Mouse (Mus musculus) limb, embryonic 11.5 days (tissue): Measurements from ENCODE around the gene M1ap. TPM values are rescaled to one million over a fixed set of nuclear protein-coding genes. Genes with fewer than 3 reads are reported as not detected.

Experiments
- ATAC-seq: fragments of 200-750 bp; cut with Nextera tagmentation; 2 replicates; pipeline ENCODE4 v1.8.0; 2017; ENCODE audit warnings: low read depth; ENCODE audit not compliant: insufficient number of reproducible peaks, low FRiP score, low TSS enrichment
- DNase-seq: peaks from one replicate; pipeline ENCODE4 v3.0.0-alpha.2; 2015; ENCODE audit warnings: low spot score
- H3K27ac ChIP-seq: fragments of 300-500 bp; sonication (generic); replicated peaks from 2 replicates; pipeline ENCODE4 v1.5.1; 2014; ENCODE audit warnings: low read depth, mild to moderate bottlenecking, low read length
- H3K27me3 ChIP-seq: fragments of 300-500 bp; sonication (generic); 2 replicates; pipeline ENCODE4 v1.6.1; 2014; ENCODE audit warnings: mild to moderate bottlenecking, low read length, mixed read lengths; ENCODE audit not compliant: control insufficient read depth, insufficient read depth
- H3K36me3 ChIP-seq: fragments of 300-500 bp; sonication (generic); 2 replicates; pipeline ENCODE4 v1.6.1; 2014; ENCODE audit warnings: mild to moderate bottlenecking, low read length, moderate library complexity, mixed read lengths; ENCODE audit not compliant: control insufficient read depth, insufficient read depth
- H3K4me1 ChIP-seq: fragments of 300-500 bp; sonication (generic); 2 replicates; pipeline ENCODE4 v1.6.1; 2014; ENCODE audit warnings: low read length, mixed read lengths; ENCODE audit not compliant: control insufficient read depth, insufficient read depth
- H3K4me2 ChIP-seq: fragments of 300-500 bp; sonication (generic); 2 replicates; pipeline ENCODE4 v1.6.1; 2014; ENCODE audit warnings: low read depth, mild to moderate bottlenecking, moderate library complexity; ENCODE audit not compliant: severe bottlenecking
- H3K4me3 ChIP-seq: fragments of 300-500 bp; sonication (generic); 2 replicates; pipeline ENCODE4 v1.5.1; 2014; ENCODE audit warnings: low read depth, low read length
- H3K9ac ChIP-seq: fragments of 300-500 bp; sonication (generic); 2 replicates; pipeline ENCODE4 v1.6.1; 2014; ENCODE audit warnings: mild to moderate bottlenecking, low read length
- H3K9me3 ChIP-seq: fragments of 300-500 bp; sonication (generic); 2 replicates; pipeline ENCODE4 v1.6.1; 2016; ENCODE audit warnings: low read length; ENCODE audit not compliant: control insufficient read depth
- WGBS: fragments of 180-500 bp; shearing (Covaris S2); extraction: QIAGEN DNeasy Blood & Tissue Kit; methylation state at CpG from one replicate; pipeline ENCODE4 v1.1.7; 2014; 5-methylcytosine and 5-hydroxymethylcytosine counted together
- polyA plus RNA-seq: library from polyadenylated mRNA; unstranded; fragments of >200 nt; fragmentation: Nextera tagmentation; extraction: Ambion mirVana; gene quantifications from 2 replicates; pipeline ENCODE4 v1.2.1, GENCODE M21; 2014

Gene M1ap
- polyA plus RNA-seq, 1 experiment from 2014 or later: 0.12 TPM

DNA sequence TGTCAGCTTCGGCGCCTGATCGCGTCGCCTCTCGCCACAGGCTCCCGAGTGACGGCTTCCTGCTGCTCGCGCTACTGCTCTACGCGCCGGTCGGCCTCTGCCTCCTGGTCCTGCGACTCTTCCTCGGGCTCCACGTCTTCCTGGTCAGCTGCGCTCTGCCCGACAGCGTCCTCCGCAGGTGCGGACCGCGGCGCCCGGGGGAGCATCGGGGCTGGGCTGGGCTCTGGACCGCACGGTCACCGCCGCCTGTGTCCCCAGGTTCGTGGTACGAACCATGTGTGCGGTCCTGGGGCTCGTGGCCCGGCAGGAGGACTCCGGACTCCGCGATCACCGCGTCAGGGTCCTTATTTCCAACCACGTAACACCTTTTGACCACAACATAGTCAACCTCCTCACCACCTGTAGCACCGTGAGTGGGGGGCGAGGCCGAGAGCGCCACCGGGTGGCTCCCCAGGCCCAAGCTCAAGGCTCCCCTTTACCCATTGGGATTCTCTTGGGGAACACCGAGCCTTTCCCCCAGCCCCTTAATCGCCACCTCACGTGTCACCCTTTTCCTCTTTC is 108.2 kb downstream of the M1ap start, which contains the start of gene Htra2:
Htra2 (minus strand) TSS at position 403 of the 561 bp plus-strand sequence.
- Histone ChIP-seq H3K27me3 (0 out of 2 replicates have a peak, but pooled peaks cover 2% of the 10 kb centered on the region), H3K36me3 (peaks cover 10% of the 10 kb centered on the region; the same call in 1 of the 2 replicates), H3K27ac (peak within 1 kb of the TSS; percentile 81), H3K9ac (peak within 1 kb of the TSS; percentile 94), H3K4me1 (peaks cover 14% of the 10 kb centered on the region), H3K4me3 (peak within 1 kb of the TSS; percentile 99), H3K9me3 (no peaks in the 10 kb centered on the region), H3K4me2 (peak within 1 kb of the TSS; percentile 92)
- WGBS: under 1% methylated on average over 50 of the region's 50 CpGs
- DNase-seq: peak; percentile 62
- ATAC-seq: peak; percentile 15

DNA sequence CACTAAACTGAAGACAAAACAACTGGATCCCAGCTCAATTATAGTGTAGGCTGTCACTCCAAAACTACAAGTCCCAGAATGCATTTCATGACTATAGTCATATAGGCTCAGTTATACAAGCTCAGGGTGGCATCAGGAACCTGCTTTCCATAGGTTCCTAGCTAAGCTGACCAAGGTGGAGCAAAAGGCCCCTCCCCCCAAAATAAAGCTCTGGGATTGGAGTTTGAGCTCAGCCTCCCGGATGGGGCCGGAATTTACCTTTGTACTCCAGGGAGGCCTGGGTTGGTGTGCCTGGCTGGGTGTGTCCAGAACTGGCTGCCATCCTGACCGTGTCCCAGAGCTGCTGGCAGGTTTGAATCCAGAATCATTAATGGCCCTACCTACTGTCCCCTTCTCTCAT is 111.1 kb downstream of the M1ap start, which contains the start of gene Dqx1:
Dqx1 (plus strand) TSS at position 55 of the 400 bp plus-strand sequence.
- peaks cover 11% of the 10 kb centered on the region for H3K27me3 ChIP-seq
- no peaks in the 10 kb centered on the region for H3K9me3 ChIP-seq
- DNase-seq: no peak
- WGBS: 43% methylated on average over 3 of the region's 3 CpGs
- ATAC-seq: no peak
- peaks cover 11% of the 10 kb centered on the region for H3K4me1 ChIP-seq
- no peak within 1 kb of the TSS for H3K4me2 ChIP-seq
- H3K36me3 ChIP-seq: peaks cover 5% of the 10 kb centered on the region; the same call in 1 of the 2 replicates
- no peak within 1 kb of the TSS for H3K4me3 ChIP-seq
- H3K27ac ChIP-seq: no peak within 1 kb of the TSS
- H3K9ac ChIP-seq: no peak within 1 kb of the TSS

DNA sequence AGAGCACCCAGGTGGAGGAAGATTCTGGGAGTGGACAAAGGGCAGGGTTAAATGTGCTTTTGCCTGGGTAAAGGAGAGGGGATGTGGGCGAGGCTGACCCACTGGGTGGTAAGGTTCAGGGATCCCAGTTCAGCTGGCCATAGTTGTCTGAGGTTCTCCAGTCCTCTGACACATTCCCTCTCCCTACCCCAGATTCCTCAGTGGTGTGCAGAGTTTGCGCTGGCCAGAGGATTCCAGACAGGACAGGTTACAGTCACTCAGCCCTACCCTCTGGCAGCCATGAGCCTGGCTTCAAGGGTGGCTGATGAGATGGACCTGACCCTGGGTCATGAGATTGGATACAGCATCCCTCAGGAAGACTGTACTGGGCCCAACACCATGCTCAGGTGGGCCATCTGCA is 112.0 kb downstream of the M1ap start:
- no peak overlapping the region for H3K27ac ChIP-seq
- H3K36me3 ChIP-seq: peaks cover 5% of the 10 kb centered on the region; the same call in 1 of the 2 replicates
- 85% methylated on average over 2 of the region's 2 CpGs for WGBS
- no peak overlapping the region for H3K4me2 ChIP-seq
- no peak for DNase-seq
- H3K4me1 ChIP-seq: peaks cover 7% of the 10 kb centered on the region
- no peak overlapping the region for H3K4me3 ChIP-seq
- H3K27me3 ChIP-seq: peaks cover 20% of the 10 kb centered on the region
- H3K9me3 ChIP-seq: no peaks in the 10 kb centered on the region
- H3K9ac ChIP-seq: no peak overlapping the region
- ATAC-seq: no peak

DNA sequence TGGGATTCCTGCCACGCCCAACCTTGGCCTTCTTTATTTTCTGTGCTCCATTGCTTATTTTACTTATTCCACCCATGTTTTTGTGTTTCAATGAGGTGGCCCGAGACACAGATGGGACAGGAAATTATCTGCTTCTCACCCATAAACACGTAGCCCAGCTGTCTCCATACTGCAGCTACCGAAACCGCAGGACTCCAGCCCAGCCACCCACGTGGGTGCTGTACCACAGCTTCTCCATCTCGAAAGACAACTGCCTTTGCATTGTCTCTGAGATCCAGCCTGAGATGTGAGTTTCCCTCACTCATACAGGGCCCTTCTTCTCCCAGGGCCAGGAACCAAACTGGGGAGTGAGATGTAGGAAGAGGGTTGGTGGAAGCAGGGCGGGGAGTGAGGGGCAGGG is 119.3 kb downstream of the M1ap start:
- 41% methylated on average over 8 of the region's 8 CpGs for WGBS

DNA sequence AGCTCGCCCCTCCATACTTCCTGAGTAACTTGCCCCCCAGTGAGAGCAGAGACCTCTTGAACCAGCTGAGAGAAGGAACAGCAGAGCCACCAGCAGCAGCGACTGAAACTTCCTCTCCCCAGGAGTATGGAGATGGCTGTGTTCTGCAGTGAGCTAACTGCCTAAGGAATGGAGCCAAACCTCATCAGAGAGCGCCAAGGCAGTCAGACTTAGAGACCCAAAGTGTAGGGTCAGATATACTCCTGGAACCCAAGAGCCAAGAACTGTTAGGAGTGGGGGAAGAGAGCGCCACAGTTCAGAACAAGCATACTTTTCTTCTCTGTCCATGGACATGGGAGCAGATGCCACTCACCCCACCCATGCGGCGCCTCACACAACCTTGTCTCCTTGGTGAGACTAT is 119.7 kb downstream of the M1ap start:
- ATAC-seq: no peak
- H3K4me3 ChIP-seq: no peak overlapping the region
- no peak for DNase-seq
- peaks cover 17% of the 10 kb centered on the region for H3K4me1 ChIP-seq
- no peaks in the 10 kb centered on the region for H3K36me3 ChIP-seq
- no peak overlapping the region for H3K4me2 ChIP-seq
- H3K9me3 ChIP-seq: no peaks in the 10 kb centered on the region
- 25% methylated on average over 6 of the region's 6 CpGs for WGBS
- no peak overlapping the region for H3K9ac ChIP-seq
- H3K27me3 ChIP-seq: peaks cover 89% of the 10 kb centered on the region
- H3K27ac ChIP-seq: no peak overlapping the region

More for the DNA sequence above, 119.3 kb downstream of the M1ap start:
- Histone ChIP-seq H3K9ac (no peak overlapping the region), H3K4me2 (no peak overlapping the region), H3K9me3 (no peaks in the 10 kb centered on the region), H3K36me3 (no peaks in the 10 kb centered on the region), H3K4me1 (peaks cover 13% of the 10 kb centered on the region), H3K4me3 (no peak overlapping the region), H3K27ac (no peak overlapping the region), H3K27me3 (peaks cover 87% of the 10 kb centered on the region)
- no peak for ATAC-seq
- DNase-seq: no peak

DNA sequence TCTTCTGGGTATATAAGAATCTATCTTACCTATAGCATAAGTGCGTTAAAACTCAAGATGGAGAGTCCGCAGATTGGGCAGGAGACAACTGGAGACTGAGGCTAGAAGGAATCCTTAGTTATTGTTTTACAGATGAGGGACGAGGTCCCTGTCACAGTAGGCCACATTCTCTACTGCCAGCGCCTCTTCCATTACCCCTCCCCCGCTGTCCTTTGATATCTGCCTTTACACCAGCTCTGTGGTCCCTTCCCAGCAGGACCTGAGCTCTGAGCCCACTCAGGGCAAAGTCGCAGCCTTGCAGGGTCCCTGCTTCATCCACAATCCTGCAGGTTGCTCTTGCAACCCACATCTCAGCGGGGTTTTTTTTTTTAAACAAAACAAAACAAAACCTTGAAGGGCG is 121.5 kb downstream of the M1ap start:
- H3K9ac ChIP-seq: no peak overlapping the region

DNA sequence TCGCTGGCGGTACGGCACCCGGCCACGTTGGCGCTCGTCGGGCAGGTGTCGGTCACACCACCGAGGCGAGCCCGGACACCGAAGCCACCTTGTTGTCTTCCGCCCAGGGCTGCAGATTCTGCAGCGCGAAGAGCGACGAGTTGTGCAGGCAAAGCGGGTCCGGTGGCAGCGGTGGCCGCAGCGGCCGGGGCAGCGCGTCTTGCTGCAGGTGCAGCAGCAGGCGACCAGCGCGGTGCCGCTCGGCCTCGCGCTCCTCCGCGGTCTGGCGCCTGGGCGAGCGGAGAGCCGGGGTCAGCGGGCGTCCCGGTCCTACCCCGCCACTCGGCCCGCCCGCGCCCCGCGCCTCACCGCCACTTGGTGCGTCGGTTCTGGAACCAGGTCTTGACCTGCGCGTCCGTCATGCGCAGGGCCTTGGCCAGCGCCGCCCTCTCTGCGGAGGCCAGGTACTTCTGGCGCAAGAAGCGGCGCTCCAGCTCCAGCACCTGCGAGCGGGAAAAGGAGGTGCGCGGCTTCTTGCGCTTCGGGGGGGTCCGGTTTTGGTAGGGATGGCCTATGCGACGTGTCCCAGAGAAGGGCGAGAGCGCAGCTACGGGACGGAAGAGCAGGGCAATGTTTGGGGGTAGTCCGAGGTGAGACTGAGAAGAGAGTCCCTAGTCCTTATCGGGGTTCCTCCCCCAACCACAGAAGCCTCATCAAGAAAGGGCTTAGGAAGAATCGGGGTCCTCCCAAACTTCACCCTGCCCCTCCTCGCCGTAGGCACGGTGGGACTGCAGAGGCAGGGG is 122.2 kb downstream of the M1ap start:
- no peak for ATAC-seq
- Histone ChIP-seq H3K4me3 (peak overlapping the region; percentile 15; the same call in 1 of the 2 replicates), H3K4me2 (peak overlapping the region; percentile 25; the same call in 1 of the 2 replicates), H3K27me3 (peaks cover 95% of the 10 kb centered on the region), H3K27ac (no peak overlapping the region), H3K4me1 (peaks cover 19% of the 10 kb centered on the region), H3K9ac (no peak overlapping the region), H3K36me3 (no peaks in the 10 kb centered on the region), H3K9me3 (no peaks in the 10 kb centered on the region)
- WGBS: under 1% methylated on average over 74 of the region's 81 CpGs
- DNase-seq: peak; percentile 55

More for the DNA sequence above, 121.5 kb downstream of the M1ap start:
- H3K9me3 ChIP-seq: no peaks in the 10 kb centered on the region
- DNase-seq (no peak), ATAC-seq (no peak)
- H3K36me3 ChIP-seq: no peaks in the 10 kb centered on the region
- H3K27ac ChIP-seq: no peak overlapping the region
- no peak overlapping the region for H3K4me2 ChIP-seq
- no peak overlapping the region for H3K4me3 ChIP-seq
- peaks cover 19% of the 10 kb centered on the region for H3K4me1 ChIP-seq
- 4% methylated on average over 8 of the region's 8 CpGs for WGBS
- peaks cover 96% of the 10 kb centered on the region for H3K27me3 ChIP-seq

DNA sequence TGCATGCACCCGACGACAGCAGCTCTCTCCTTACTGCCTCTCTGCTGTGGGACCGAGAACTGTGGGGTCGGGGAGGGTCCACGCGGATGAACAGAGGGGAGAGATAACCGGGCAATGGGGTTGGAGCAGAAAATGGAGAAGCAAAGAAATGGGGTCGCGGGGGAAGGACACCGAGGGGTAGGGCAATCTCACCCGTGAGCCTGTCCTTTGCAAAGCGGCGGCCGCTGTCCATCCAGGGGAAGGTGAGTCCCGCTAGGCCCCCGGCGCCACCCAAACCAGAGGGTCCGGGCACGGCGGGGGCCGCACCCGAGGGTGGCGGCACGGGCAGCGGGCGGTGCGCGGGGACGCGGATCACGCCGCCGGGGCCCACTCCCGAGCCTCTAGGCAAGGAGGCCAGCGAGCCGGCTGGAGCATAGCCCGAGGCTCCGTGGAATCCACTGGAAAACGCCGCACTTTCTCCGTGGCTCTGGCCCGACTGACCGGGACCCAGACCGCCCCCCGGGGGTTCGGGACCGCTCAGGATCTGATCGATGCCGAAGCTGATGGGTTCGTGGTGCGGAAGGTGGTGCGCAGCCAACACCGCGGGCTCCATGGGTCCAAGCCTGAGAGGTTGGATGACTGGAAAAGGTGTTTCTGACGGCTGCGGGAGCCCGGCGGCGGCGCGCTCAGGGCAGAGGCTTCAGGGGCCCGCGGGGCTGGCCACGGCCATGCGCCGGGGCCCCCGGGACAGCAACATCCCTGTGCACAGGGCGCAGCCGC is 123.0 kb downstream of the M1ap start:
- peak overlapping the region; percentile 39 for H3K4me2 ChIP-seq
- DNase-seq (peak; percentile 73), ATAC-seq (no peak)
- H3K27ac ChIP-seq: no peak overlapping the region
- no peak overlapping the region for H3K9ac ChIP-seq
- no peaks in the 10 kb centered on the region for H3K9me3 ChIP-seq
- peak overlapping the region; percentile 27; the same call in 1 of the 2 replicates for H3K4me3 ChIP-seq
- H3K27me3 ChIP-seq: peaks cover 96% of the 10 kb centered on the region
- peaks cover 19% of the 10 kb centered on the region for H3K4me1 ChIP-seq
- no peaks in the 10 kb centered on the region for H3K36me3 ChIP-seq
- 1% methylated on average over 66 of the region's 69 CpGs for WGBS
